Mouse (Mus musculus): ENCODE data around the gene Cacna1s.
A peak's percentile ranks its signal among the peaks of the same experiment; 100 is the strongest.

The Cacna1s gene

DNA sequence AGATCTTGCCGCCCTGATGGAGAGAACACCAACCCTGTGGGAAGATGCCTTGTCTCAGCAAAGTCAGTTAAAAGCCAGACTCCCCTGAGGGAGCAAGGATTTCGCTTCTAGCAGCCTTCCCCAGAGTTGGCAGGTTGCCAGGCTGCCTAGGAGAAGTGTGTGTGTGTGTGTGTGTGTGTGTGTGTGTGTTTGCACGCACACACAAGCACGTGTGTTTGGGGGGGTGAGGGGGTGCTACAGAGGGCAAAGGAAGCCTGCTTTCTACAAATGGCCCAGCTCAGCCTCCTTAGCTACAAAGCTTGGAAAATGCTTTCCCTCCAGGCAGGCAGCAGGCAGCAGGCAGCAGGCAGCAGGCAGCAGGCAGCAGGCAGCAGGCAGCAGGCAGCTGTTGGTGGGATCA is 85.0 kb downstream of the Cacna1s start:
- peak; percentile 38 for DNase-seq (ENCODE audit: low spot score)

DNA sequence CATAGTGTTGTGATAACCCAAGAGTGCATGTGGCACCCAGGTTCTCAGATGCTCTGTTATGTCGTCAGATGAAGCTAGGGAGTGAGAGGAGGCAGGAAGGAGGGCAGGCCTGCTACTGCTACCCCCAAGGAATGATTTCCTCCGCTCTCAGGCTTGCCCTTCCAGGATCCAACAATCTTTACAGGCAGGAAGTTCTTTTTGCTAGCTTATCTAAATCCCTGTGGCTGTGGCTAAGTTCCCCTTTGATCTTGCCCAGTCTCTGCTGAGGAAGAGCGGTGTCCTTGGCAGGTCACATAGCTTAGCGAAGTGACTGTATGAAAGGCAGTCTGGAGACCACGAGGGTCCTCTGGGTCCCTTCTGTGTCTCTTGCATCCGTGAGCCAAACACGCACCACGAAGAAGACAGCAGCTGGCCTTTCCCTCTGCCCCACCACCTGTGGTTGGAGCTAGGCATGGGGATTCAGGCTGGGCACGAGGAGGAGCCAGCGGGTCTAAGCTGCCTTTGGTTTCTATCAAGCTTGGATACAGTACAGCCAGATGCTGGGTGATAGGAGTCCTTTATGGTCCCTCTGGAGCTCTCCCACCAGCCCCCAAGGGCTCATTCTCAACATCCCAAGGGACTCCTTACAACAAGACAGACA is 85.8 kb downstream of the Cacna1s start:
- no peak for DNase-seq (ENCODE audit: low spot score)

DNA sequence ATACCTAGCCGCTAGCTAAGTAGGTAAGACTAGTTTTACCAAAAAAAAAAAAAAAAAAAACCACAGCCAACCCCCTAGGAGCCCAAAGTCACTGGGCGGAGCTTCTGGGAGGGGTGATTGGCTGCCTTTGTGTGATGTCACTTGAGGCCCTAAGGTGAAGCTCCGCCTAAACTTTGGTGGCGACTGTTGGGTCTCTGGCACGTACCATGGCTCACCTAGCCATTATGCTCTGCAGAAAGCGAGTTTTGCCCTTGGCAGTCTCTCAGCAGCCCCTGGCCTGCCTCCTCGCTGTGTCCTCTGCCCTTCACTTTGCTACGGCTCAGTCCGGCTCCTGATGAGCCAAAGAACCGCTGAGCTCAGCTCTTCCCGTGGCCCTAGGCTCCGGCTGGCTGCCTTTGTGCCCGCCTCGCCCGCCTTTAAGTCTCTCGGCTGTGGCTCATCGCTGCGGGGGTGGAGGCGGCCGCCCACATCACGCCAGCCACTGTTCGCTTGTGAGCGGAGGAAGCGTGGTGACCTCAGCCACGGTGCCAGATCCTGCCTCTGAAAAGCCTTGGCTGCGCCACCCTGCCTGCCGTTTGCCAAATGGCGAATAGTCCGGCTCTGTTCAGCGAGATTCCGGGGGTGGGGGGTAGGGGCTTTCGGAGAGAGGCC is 87.6 kb downstream of the Cacna1s start:
- DNase-seq (ENCODE audit: low spot score): peak; percentile 82

DNA sequence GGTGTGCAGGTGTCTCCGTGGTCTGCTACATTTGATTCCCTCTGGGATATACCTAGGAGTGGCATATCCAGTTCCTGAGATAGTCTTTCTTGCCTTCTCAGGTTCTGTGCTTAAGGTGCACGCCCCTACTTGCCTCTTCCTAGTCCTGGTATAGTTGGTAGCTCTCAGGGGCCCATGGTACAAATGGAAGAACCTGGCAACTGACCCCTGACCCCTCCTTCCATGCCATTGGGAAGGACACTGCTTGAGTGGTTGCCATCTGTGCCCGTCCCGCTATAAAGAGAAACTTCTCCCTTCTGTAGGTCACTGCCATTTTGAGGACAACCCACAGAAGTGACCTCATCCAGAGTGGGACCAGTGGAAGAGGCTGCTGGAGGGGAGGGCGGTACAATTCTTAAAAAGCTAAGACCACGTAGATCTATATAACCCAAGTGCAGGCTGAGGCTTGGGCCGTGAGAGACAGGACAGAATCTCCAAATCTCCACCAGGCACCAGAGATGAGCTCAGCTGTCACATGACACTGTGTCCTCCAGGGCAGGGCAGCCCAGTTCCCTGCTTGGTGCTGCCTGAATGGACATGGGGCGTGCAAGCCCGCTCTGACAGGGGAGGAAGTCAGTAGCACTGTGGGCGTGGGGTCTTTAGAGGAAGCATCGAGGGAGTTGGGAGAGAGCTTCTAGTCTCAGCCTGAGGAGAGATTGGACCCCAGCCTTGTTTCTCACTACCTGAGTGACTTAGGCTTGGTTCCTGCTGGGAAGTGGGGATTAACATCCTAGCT is 88.8 kb downstream of the Cacna1s start:
- DNase-seq (ENCODE audit: low spot score): no peak

DNA sequence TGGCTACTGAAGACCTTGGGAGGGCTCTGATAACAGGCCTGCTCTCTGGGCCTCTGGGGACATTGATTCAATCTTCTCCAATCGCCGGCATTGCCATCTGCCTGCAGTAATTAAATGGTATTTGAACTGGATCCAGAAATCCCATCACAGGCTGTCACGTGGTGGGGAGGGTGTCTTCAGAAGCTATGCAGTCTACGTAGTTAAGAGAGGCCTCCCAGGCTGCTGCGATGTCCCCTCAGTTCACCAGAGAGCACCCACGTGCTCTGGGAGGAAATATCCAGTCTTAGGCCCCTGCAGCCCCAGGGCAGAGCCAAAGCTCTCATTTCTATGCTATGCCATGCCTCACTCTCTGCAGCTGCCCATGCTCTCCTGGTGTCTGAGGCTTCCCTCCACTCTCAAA is 89.8 kb downstream of the Cacna1s start:
- DNase-seq (ENCODE audit: low spot score): no peak

DNA sequence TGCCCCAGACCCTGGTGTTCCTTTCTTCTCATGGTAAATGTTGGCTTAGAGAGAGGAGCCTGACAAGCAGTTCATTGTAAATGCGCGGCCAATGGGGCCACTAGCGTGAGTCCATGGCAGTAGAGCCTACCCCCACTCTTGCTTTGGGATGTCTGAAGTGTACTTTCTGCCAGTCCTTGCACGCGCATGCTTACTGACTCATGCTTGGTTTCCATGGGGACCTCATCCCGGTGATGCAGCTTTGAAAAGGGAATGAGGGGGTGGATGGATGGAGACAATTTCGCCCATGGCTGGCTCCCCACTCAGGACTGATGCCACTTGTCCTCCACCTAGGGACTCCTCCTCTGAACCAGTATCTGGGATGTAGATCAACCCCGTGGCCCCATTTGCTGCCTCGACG is 91.0 kb downstream of the Cacna1s start:
- no peak for DNase-seq (ENCODE audit: low spot score)

DNA sequence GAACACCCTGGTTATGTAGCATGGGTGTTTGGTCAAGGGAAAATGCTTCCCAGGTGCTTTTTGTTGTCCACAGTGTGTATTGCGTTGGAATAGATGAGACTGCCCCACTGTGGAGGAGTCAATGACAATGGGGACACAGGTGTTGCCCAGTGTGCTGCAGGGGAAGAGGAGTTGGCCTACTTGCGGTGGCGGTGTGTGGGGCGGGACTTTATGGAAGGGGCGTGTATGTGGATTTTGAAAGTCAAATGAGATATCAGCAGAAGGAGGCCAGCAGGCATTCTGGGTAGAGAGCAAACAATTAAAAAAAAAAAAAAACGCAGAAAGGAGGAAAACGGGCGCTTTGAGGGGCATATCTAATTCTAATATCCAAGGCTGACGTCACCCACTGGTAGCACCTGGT is 97.2 kb downstream of the Cacna1s start:
- DNase-seq (ENCODE audit: low spot score): no peak

DNA sequence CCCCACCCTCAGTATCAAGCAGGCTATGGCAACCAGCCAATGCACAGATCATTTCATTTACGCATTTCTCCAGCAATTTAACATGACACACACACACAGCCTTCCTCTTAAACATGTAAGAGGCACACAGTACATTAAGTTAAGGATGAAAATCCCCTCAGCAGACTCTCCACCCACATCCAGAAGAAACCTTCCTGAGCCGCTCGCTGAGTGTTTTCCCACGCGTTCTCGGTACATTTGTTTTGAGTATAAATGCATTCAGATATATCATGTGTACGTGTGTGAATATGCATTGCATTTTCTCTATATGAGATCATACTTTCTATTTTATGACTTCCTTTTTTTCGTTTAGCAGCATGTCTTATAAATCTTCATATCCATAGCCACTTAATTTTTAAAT is 98.8 kb downstream of the Cacna1s start:
- DNase-seq (ENCODE audit: low spot score): no peak

DNA sequence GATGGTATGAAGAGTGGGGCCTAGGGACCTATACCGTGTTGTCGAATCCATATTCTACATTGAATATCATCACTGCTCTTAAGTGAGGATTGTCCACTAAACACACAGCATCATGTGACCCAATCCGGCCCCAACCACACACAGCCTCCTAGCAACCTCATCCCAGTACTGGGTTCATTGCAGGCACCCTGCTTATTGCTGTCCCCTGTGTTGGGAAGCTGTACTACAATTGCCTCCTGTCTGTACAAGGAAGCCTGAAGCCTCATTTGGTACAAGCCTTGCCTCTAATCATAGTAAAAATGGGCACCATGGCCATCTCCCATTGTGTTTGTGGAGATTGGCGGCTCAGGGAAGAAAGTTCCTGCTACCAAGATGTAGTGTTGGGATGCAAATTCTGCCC is 103.8 kb downstream of the Cacna1s start:
- no peak for DNase-seq (ENCODE audit: low spot score)

DNA sequence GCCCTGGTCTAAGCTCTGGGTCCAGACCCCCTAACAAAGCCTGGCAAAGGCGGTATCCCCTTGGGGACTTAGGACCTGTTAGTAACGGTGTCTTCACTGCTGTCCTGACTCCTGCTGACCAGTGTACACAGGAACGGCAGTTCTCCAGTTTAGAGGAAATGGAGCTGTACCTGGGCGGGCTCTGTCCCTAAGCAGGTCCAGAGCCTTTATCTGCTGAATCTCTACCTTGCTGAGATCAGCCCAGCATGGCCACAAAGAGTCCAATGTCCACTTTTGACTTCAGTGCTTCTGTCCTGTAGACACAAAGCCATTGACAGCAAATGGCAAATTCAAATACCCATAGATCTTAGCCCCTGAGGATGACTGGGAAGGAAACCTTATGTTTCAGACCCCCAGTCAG is 104.4 kb downstream of the Cacna1s start:
- no peak for DNase-seq (ENCODE audit: low spot score)

DNA sequence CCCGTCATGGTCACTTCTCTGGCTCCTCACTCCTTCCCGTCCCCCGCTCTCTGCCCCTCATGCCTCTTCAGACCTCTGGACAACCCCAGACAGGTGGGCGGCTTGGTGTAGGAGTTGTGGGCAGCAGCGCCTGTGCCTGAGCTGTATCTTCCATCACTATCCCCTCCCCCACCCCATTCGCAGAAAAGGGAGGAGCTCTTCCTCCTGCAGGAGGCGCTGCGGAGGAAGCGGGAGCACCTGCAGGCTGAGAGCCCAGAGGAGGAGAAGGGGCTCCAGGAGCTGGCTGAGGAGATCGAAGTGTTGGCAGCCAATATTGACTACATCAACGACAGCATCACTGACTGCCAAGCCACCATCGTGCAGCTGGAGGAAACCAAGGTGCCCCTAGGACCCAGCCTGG is 107.3 kb downstream of the Cacna1s start:
- DNase-seq (ENCODE audit: low spot score): no peak

DNA sequence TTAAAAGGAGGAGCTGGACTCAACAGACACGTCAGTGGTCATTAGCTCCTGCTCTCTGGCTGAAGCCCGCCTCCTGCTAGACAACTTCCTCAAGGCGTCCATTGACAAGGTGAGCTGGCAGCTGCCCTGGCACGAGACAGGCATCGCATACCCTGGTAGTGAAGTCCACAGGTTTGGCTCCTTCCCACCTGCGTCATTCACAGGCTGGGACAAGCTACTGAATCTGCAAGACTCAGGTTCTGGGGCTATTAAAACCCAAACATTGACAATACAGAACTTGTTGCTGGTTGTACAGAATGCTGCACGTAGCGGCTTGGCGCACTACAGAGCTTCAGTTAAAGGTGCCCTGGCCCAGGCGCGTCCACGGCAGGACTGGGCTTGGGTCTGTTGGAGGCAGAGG is 107.7 kb downstream of the Cacna1s start:
- DNase-seq (ENCODE audit: low spot score): no peak

DNA sequence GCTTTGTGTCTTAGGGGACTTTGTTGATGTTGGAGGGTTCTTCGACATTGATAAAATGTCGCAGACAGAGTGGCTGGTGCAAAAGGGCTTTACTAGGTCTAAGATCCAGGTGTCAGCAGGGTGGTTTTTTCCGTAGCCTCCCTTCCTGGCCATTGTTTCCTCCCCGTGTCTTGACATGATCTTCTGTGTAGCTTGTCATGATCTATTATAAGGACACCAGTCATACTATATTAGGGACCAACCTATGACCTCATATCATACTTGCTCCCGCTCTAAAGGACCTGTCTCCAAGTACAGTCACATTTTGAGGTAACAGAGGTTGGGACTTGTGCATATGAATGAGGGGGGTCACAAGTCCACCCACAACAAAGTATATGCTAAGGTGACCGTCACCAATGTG is 108.4 kb downstream of the Cacna1s start:
- DNase-seq (ENCODE audit: low spot score): no peak

DNA sequence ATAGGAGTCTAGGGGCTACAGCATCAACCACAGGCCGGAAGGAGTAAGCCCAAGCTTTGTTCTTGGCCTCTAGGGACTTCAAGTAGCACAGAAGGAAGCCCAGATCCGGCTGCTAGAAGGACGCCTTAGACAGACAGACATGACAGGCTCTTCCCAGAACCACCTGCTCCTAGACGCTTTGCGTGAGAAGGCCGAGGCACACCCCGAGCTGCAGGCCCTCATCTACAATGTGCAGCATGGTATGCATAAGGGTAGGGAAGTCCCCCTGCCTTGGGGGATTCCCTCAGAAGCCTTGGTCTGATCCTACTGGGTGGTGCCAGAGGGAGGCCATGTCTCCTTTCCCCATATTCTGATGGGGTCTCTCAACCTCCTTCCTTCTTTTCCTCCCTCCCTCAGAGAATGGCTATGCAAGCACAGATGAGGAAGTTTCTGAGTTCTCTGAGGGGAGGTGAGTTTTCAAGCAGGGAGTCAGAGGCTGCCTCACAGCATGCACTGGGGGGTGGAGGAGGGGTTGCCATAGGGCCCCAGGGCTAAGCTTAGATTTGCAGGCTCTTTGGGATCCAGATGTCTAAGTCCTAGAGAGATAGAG is 108.9 kb downstream of the Cacna1s start:
- no peak for DNase-seq (ENCODE audit: low spot score)

DNA sequence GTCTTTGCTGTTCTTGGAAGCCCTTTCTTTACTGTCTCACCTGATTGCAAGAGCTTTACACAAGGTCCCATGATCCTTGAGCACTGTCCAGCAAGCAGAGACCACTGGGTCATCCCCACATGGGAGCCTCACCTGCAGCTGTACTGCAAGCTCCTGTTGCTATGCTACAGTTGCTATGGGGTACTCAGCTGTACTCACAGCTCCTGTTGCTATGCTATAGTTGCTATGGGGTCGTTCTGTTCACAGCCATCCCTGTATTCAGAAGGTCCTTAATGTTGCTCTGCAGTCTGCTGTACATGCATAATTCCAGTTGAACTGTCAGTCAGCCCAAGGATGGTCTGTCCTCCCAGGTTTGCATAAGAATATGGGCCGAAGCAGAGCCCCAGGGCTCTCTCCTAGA is 112.9 kb downstream of the Cacna1s start:
- no peak for DNase-seq (ENCODE audit: low spot score)

DNA sequence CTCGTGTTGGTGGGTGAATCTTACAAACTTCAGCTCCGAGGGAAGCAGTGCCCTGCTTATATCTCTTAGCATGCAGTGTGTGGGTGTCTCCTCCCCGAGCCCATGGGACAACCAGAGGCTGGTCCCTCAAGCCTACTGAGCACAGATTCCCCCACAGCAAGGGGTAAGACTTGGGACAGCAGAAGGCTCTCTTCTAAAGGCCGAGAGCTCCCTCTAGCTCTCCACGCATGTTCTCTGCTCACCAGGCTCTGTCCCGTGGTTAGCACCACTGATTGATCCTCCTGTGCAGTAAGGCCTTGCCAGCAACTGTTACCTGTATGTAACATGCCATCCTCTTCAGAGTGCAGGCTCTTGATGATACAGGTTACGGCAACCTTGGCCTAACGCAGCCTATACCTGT is 115.1 kb downstream of the Cacna1s start:
- DNase-seq (ENCODE audit: low spot score): peak; percentile 31

Data from ovary, postnatal 36 days (tissue).